Mouse (Mus musculus): ENCODE measurements around the gene Ccdc134. TPM values are rescaled to one million over a fixed set of nuclear protein-coding genes. Genes with fewer than 3 reads are reported as not detected.

Ccdc134 gene
- polyA plus RNA-seq, 1 experiment from 2014 or later: 4.0 TPM

GRCm38 (mm10) chr15:82146770-82147610 lies 19.3 kb downstream of the Ccdc134 start, which contains the start of gene Srebf2:
Srebf2 (plus strand) TSS chr15:82147181.
- peaks cover 44% of the 10 kb centered on the region for H3K4me1 ChIP-seq (ENCODE audit: insufficient read depth)
- peak; percentile 95 for ATAC-seq
- H3K4me2 ChIP-seq (ENCODE audit: low read depth, low read length): peak within 1 kb of the TSS; percentile 97
- no peaks in the 10 kb centered on the region for H3K9me3 ChIP-seq (ENCODE audit: low read length)
- DNase-seq: peak; percentile 99
- TF ChIP-seq EP300 (IDR thresholded peaks at IDR 0.05; ENCODE audit: low read depth) (peak; percentile 93), CTCF (IDR thresholded peaks at IDR 0.05; ENCODE audit: low read depth) (peak; percentile 9; the same call in 1 of the 2 replicates)
- H3K27me3 ChIP-seq (ENCODE audit: insufficient read depth, low read length): no peaks in the 10 kb centered on the region
- no peaks in the 10 kb centered on the region for H3K36me3 ChIP-seq (replicated peaks; ENCODE audit: insufficient read depth, low read length)
- H3K4me3 ChIP-seq (ENCODE audit: low read depth, low read length): peak within 1 kb of the TSS; percentile 98
- WGBS (ENCODE audit: insufficient replicate concordance): under 1% methylated on average over 56 of the region's 79 CpGs
- H3K27ac ChIP-seq (ENCODE audit: low read depth): peak within 1 kb of the TSS; percentile 90
- peak within 1 kb of the TSS; percentile 93 for H3K9ac ChIP-seq (replicated peaks)

DNA sequence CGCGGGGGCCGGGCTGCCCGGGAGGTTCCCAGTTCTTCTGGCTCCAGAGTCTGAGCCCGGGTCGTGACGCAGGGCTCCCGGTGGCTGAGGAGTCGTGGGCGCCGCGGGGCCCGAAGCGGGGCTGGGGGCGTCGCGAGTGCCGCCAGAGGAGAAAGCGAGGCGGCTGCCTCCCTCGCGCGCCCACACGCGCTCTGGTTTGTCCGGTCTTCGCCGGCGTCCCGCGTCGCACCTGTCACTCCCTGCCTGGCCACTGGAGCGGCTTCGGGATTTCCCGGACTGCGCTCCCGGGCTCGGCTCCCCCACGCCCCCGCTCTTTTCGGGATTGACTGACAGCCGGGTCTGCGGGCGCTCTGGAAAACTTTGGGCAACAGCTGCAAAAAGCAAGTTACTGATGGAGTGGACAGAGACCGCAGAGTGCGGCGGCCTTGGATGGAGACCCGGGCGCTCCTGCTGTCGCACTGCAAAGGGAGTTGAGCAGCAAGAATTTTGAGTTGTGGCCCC lies 19.9 kb downstream of the Ccdc134 start:
- TF ChIP-seq CTCF (IDR thresholded peaks at IDR 0.05; ENCODE audit: low read depth) (no peak), EP300 (IDR thresholded peaks at IDR 0.05; ENCODE audit: low read depth) (no peak)
- peak overlapping the region; percentile 98 for H3K4me3 ChIP-seq (ENCODE audit: low read depth, low read length)
- peak overlapping the region; percentile 93 for H3K9ac ChIP-seq (replicated peaks)
- H3K4me2 ChIP-seq (ENCODE audit: low read depth, low read length): peak overlapping the region; percentile 97
- no peaks in the 10 kb centered on the region for H3K36me3 ChIP-seq (replicated peaks; ENCODE audit: insufficient read depth, low read length)
- ATAC-seq (peak; percentile 37), DNase-seq (peak; percentile 77)
- peaks cover 50% of the 10 kb centered on the region for H3K4me1 ChIP-seq (ENCODE audit: insufficient read depth)
- no peaks in the 10 kb centered on the region for H3K9me3 ChIP-seq (ENCODE audit: low read length)
- no peaks in the 10 kb centered on the region for H3K27me3 ChIP-seq (ENCODE audit: insufficient read depth, low read length)
- WGBS (ENCODE audit: insufficient replicate concordance): 3% methylated on average over 42 of the region's 50 CpGs
- H3K27ac ChIP-seq (ENCODE audit: low read depth): peak overlapping the region; percentile 90

GRCm38 (mm10) chr15:82148510-82148911 lies 20.8 kb downstream of the Ccdc134 start:
- no peaks in the 10 kb centered on the region for H3K36me3 ChIP-seq (replicated peaks; ENCODE audit: insufficient read depth, low read length)
- H3K27me3 ChIP-seq (ENCODE audit: insufficient read depth, low read length): no peaks in the 10 kb centered on the region
- DNase-seq (no peak), ATAC-seq (no peak)
- H3K27ac ChIP-seq (ENCODE audit: low read depth): peak overlapping the region; percentile 90
- H3K4me3 ChIP-seq (ENCODE audit: low read depth, low read length): peak overlapping the region; percentile 98
- peaks cover 55% of the 10 kb centered on the region for H3K4me1 ChIP-seq (ENCODE audit: insufficient read depth)
- no peak for TF ChIP-seq EP300 (IDR thresholded peaks at IDR 0.05; ENCODE audit: low read depth)
- TF ChIP-seq CTCF (IDR thresholded peaks at IDR 0.05; ENCODE audit: low read depth): no peak
- peak overlapping the region; percentile 97 for H3K4me2 ChIP-seq (ENCODE audit: low read depth, low read length)
- peak overlapping the region; percentile 93 for H3K9ac ChIP-seq (replicated peaks)
- WGBS (ENCODE audit: insufficient replicate concordance): 26% methylated on average over 9 of the region's 9 CpGs
- H3K9me3 ChIP-seq (ENCODE audit: low read length): no peaks in the 10 kb centered on the region

GRCm38 (mm10) chr15:82150042-82150441 lies 22.3 kb downstream of the Ccdc134 start:
- H3K27ac ChIP-seq (ENCODE audit: low read depth): no peak overlapping the region
- no peaks in the 10 kb centered on the region for H3K36me3 ChIP-seq (replicated peaks; ENCODE audit: insufficient read depth, low read length)
- no peak overlapping the region for H3K4me3 ChIP-seq (ENCODE audit: low read depth, low read length)
- H3K9ac ChIP-seq (replicated peaks): no peak overlapping the region
- no peaks in the 10 kb centered on the region for H3K9me3 ChIP-seq (ENCODE audit: low read length)
- ATAC-seq: no peak
- no peak overlapping the region for H3K4me2 ChIP-seq (ENCODE audit: low read depth, low read length)
- no peak for DNase-seq
- H3K27me3 ChIP-seq (ENCODE audit: insufficient read depth, low read length): no peaks in the 10 kb centered on the region
- H3K4me1 ChIP-seq (ENCODE audit: insufficient read depth): peaks cover 51% of the 10 kb centered on the region
- TF ChIP-seq EP300 (IDR thresholded peaks at IDR 0.05; ENCODE audit: low read depth): no peak

GRCm38 (mm10) chr15:82151176-82151575 lies 23.5 kb downstream of the Ccdc134 start:
- TF ChIP-seq CTCF (IDR thresholded peaks at IDR 0.05; ENCODE audit: low read depth): no peak
- no peak for TF ChIP-seq EP300 (IDR thresholded peaks at IDR 0.05; ENCODE audit: low read depth)
- no peak overlapping the region for H3K27ac ChIP-seq (ENCODE audit: low read depth)
- 63% methylated on average over 4 of the region's 4 CpGs for WGBS (ENCODE audit: insufficient replicate concordance)
- no peaks in the 10 kb centered on the region for H3K27me3 ChIP-seq (ENCODE audit: insufficient read depth, low read length)
- H3K9ac ChIP-seq (replicated peaks): no peak overlapping the region
- ATAC-seq (no peak), DNase-seq (no peak)
- H3K4me2 ChIP-seq (ENCODE audit: low read depth, low read length): no peak overlapping the region
- H3K4me3 ChIP-seq (ENCODE audit: low read depth, low read length): no peak overlapping the region
- H3K9me3 ChIP-seq (ENCODE audit: low read length): no peaks in the 10 kb centered on the region
- H3K4me1 ChIP-seq (ENCODE audit: insufficient read depth): peaks cover 42% of the 10 kb centered on the region
- H3K36me3 ChIP-seq (replicated peaks; ENCODE audit: insufficient read depth, low read length): no peaks in the 10 kb centered on the region

- Histone ChIP-seq H3K9me3 (ENCODE audit: low read length) (no peaks in the 10 kb centered on the region), H3K27ac (ENCODE audit: low read depth) (no peak overlapping the region)
These were observed 24.3 kb downstream of the Ccdc134 start for GRCm38 (mm10) chr15:82152022-82152421.

More at GRCm38 (mm10) chr15:82152022-82152421, 24.3 kb downstream of the Ccdc134 start:
- H3K36me3 ChIP-seq (replicated peaks; ENCODE audit: insufficient read depth, low read length): no peaks in the 10 kb centered on the region
- peaks cover 43% of the 10 kb centered on the region for H3K4me1 ChIP-seq (ENCODE audit: insufficient read depth)
- no peak overlapping the region for H3K9ac ChIP-seq (replicated peaks)
- TF ChIP-seq EP300 (IDR thresholded peaks at IDR 0.05; ENCODE audit: low read depth): no peak
- TF ChIP-seq CTCF (IDR thresholded peaks at IDR 0.05; ENCODE audit: low read depth): no peak
- H3K4me2 ChIP-seq (ENCODE audit: low read depth, low read length): peak overlapping the region; percentile 9; the same call in 1 of the 2 replicates
- no peaks in the 10 kb centered on the region for H3K27me3 ChIP-seq (ENCODE audit: insufficient read depth, low read length)
- no peak overlapping the region for H3K4me3 ChIP-seq (ENCODE audit: low read depth, low read length)
- WGBS (ENCODE audit: insufficient replicate concordance): 54% methylated on average over 12 of the region's 12 CpGs
- no peak for ATAC-seq
- DNase-seq: no peak

Measured in liver, postnatal 0 days (tissue).